7 mouse cellular contexts compared by ENCODE assay signal in the genomic region with DNA sequence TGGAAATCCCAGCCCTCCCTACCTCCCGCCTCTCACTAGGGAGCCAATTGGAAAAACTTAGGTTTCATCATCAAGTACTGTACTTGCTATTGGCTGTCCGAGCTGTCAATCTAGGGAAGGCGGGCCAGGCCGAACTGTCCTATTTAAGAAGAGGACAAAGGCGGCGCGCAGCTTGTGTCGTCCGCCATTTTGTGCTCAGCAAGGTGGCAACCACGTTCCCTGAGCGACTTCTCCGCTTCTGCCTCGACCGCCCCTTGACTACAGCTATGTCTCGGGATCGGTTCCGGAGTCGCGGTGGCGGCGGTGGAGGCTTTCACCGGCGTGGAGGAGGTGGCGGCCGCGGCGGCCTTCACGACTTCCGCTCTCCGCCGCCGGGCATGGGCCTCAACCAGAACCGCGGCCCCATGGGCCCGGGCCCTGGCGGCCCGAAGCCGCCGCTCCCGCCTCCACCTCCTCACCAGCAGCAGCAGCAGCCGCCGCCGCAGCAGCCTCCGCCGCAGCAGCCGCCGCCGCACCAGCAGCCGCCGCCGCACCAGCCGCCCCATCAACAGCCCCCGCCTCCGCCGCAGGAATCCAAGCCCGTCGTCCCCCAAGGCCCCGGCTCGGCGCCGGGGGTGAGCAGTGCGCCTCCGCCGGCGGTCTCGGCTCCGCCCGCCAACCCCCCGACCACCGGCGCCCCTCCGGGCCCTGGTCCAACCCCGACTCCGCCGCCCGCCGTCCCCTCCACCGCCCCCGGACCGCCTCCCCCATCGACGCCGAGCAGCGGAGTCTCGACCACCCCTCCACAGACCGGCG. TPM values are rescaled to one million over a fixed set of nuclear protein-coding genes. Genes with fewer than 3 reads are reported as not detected.
DNase-seq lines count a peak whose midpoint lies in the region; ATAC-seq lines count a peak whose summit lies in the region.

A gene (plus strand): TSS at position 174 of the 795 bp plus-strand sequence.

- peak within 1 kb of the TSS; percentile 99 for H3K27ac ChIP-seq in embryonic facial prominence, embryonic 12.5 days
- peak within 1 kb of the TSS; percentile 97 for H3K27ac ChIP-seq in limb, embryonic 11.5 days (replicated peaks; ENCODE audit: low read depth, low read length)
- H3K27ac ChIP-seq in midbrain, embryonic 14.5 days (replicated peaks; ENCODE audit: low read depth, low read length) = peak within 1 kb of the TSS; percentile 98

- peak within 1 kb of the TSS; percentile 81 for H3K4me2 ChIP-seq in embryonic facial prominence, embryonic 12.5 days (replicated peaks)
- peak within 1 kb of the TSS; percentile 83 for H3K4me2 ChIP-seq in limb, embryonic 11.5 days (ENCODE audit: low read depth, severe bottlenecking)
- peak within 1 kb of the TSS; percentile 92 for H3K4me2 ChIP-seq in midbrain, embryonic 14.5 days (ENCODE audit: low read length)

- H3K4me3 ChIP-seq in embryonic facial prominence, embryonic 12.5 days = peak within 1 kb of the TSS; percentile 100
- peak within 1 kb of the TSS; percentile 58 for H3K4me3 ChIP-seq in limb, embryonic 11.5 days (ENCODE audit: low read depth, low read length)
- peak within 1 kb of the TSS; percentile 100 for H3K4me3 ChIP-seq in midbrain, embryonic 14.5 days (replicated peaks; ENCODE audit: low read depth, low read length)

- peaks cover 17% of the 10 kb centered on the region for H3K4me1 ChIP-seq in embryonic facial prominence, embryonic 12.5 days
- peaks cover 4% of the 10 kb centered on the region; the same call in 1 of the 2 replicates for H3K4me1 ChIP-seq in limb, embryonic 11.5 days (ENCODE audit: control insufficient read depth, insufficient read depth, low read length)
- H3K4me1 ChIP-seq in midbrain, embryonic 14.5 days (ENCODE audit: control insufficient read depth, insufficient read depth, low read length) = peaks cover 24% of the 10 kb centered on the region

- no peaks in the 10 kb centered on the region for H3K9me3 ChIP-seq in embryonic facial prominence, embryonic 12.5 days
- H3K9me3 ChIP-seq in limb, embryonic 11.5 days (ENCODE audit: control insufficient read depth, low read length) = no peaks in the 10 kb centered on the region
- no peaks in the 10 kb centered on the region for H3K9me3 ChIP-seq in midbrain, embryonic 14.5 days (ENCODE audit: control insufficient read depth, low read length)

- peaks cover 26% of the 10 kb centered on the region for H3K36me3 ChIP-seq in embryonic facial prominence, embryonic 12.5 days
- H3K36me3 ChIP-seq in limb, embryonic 11.5 days (ENCODE audit: control insufficient read depth, insufficient read depth, low read length) = peaks cover 12% of the 10 kb centered on the region
- H3K36me3 ChIP-seq in midbrain, embryonic 14.5 days (ENCODE audit: control insufficient read depth, insufficient read depth, low read length) = peaks cover 34% of the 10 kb centered on the region

- ATAC-seq in embryonic facial prominence, embryonic 12.5 days (ENCODE audit: insufficient number of reproducible peaks, insufficient read depth, low FRiP score, low TSS enrichment) = peak; percentile 94
- peak; percentile 97 for ATAC-seq in limb, embryonic 11.5 days (ENCODE audit: insufficient number of reproducible peaks, low FRiP score, low TSS enrichment, low read depth)
- peak; percentile 96 for ATAC-seq in midbrain, embryonic 14.5 days (ENCODE audit: low FRiP score, low TSS enrichment)

- peak; percentile 93 for DNase-seq in adrenal gland, postnatal 25 days
- peak; percentile 100 for DNase-seq in heart, adult 11 months
- DNase-seq in kidney, adult 18-20 months = peak; percentile 100
- peak; percentile 100 for DNase-seq in limb, embryonic 11.5 days (ENCODE audit: low spot score)
- DNase-seq in midbrain, embryonic 14.5 days = peak; percentile 100
- peak; percentile 94 to 99 for DNase-seq in spleen, adult 18-20 months

- no peaks in the 10 kb centered on the region for H3K27me3 ChIP-seq in embryonic facial prominence, embryonic 12.5 days
- no peaks in the 10 kb centered on the region for H3K27me3 ChIP-seq in limb, embryonic 11.5 days (ENCODE audit: control insufficient read depth, insufficient read depth, low read length)
- no peaks in the 10 kb centered on the region for H3K27me3 ChIP-seq in midbrain, embryonic 14.5 days (ENCODE audit: control insufficient read depth, insufficient read depth, low read length)

- WGBS in embryonic facial prominence, embryonic 12.5 days = under 1% methylated on average over 84 of the region's 87 CpGs
- WGBS in limb, embryonic 11.5 days = under 1% methylated on average over 61 of the region's 87 CpGs
- under 1% methylated on average over 79 of the region's 87 CpGs for WGBS in midbrain, embryonic 14.5 days

- H3K9ac ChIP-seq in embryonic facial prominence, embryonic 12.5 days = peak within 1 kb of the TSS; percentile 100
- H3K9ac ChIP-seq in limb, embryonic 11.5 days (ENCODE audit: low read length) = peak within 1 kb of the TSS; percentile 97
- H3K9ac ChIP-seq in midbrain, embryonic 14.5 days (replicated peaks; ENCODE audit: low read length) = peak within 1 kb of the TSS; percentile 100

RNA-seq across cellular contexts. Expression of the gene that starts here (rescaled TPM):
- 203 and 286 TPM in 2 replicates for total RNA-seq in adrenal gland, postnatal 25 days (2021)
- polyA plus RNA-seq in embryonic facial prominence, embryonic 12.5 days (2016; fragmentation: Nextera tagmentation; extraction: Ambion mirVana) = 168 and 187 TPM in 2 replicates
- 161 and 180 TPM in 2 replicates for polyA plus RNA-seq in limb, embryonic 11.5 days (2014; fragmentation: Nextera tagmentation; extraction: Ambion mirVana)
- polyA plus RNA-seq in midbrain, embryonic 14.5 days (2014; fragmentation: Nextera tagmentation; extraction: Ambion mirVana) = 119 and 131 TPM in 2 replicates

Comparison
In these comparisons a context has a peak if more than half of its experiments do, and no peak if none do; other contexts are left out.
1. Peak in every context shown above with its lines: DNase-seq, ATAC-seq, H3K4me3 ChIP-seq and H3K27ac ChIP-seq.